Mouse (Mus musculus): ENCODE measurements around the gene Ncam1.

DNA sequence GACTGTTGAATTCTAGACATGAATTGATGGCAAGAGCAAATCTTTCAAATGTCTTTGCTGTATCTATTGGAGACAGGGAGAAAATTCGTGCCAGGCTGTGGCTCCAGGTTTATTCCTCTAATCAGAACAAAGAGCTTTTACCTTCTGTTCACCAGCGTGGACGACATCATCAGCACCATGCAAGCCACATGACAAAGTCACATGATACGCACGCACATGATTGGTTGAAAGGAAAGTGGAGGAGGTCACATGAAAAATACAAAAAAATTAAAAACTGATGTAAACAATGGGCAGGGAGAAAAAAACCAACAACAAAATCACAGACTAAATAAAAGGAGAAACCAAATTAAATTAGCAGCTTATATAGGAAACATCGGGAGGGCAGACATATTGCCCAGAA, 266.9 kb downstream of the Ncam1 start:
- no peak for TF ChIP-seq CTCF (IDR thresholded peaks at IDR 0.05; ENCODE audit: low read depth, low read length)
- no peak for TF ChIP-seq EP300 (IDR thresholded peaks at IDR 0.05; ENCODE audit: insufficient read depth, low read depth, low read length)
- no peak for TF ChIP-seq POLR2A (IDR thresholded peaks at IDR 0.05; ENCODE audit: insufficient read depth, low read length)
